Mouse (Mus musculus) liver, embryonic 12.5 days (tissue): ENCODE data around the gene Olfr1297. TPM values are rescaled to one million over a fixed set of nuclear protein-coding genes. Genes with fewer than 3 reads are reported as not detected.

Experiments
- ATAC-seq: fragments of 200-750 bp; cut with Nextera tagmentation; 2 replicates; pipeline ENCODE4 v1.8.0; 2017; ENCODE audit warnings: moderate number of reproducible peaks, mild to moderate bottlenecking, moderate library complexity
- H3K27ac ChIP-seq: fragments of 300-500 bp; sonication (generic); 2 replicates; pipeline ENCODE4 v1.5.1; 2016; ENCODE audit warnings: mild to moderate bottlenecking
- H3K27me3 ChIP-seq: fragments of 300-500 bp; sonication (generic); replicated peaks from 2 replicates; pipeline ENCODE4 v1.6.1; 2016; ENCODE audit warnings: mild to moderate bottlenecking, moderate library complexity
- H3K36me3 ChIP-seq: fragments of 300-500 bp; sonication (generic); 2 replicates; pipeline ENCODE4 v1.6.1; 2016; ENCODE audit warnings: mild to moderate bottlenecking, moderate library complexity
- H3K4me1 ChIP-seq: fragments of 300-500 bp; sonication (generic); 2 replicates; pipeline ENCODE4 v1.6.1; 2016
- H3K4me2 ChIP-seq: fragments of 300-500 bp; sonication (generic); 2 replicates; pipeline ENCODE4 v1.6.1; 2016; ENCODE audit warnings: mild to moderate bottlenecking, moderate library complexity
- H3K4me3 ChIP-seq: fragments of 300-500 bp; sonication (generic); 2 replicates; pipeline ENCODE4 v1.5.1; 2016; ENCODE audit warnings: mild to moderate bottlenecking, moderate library complexity
- H3K9ac ChIP-seq: fragments of 300-500 bp; sonication (generic); 2 replicates; pipeline ENCODE4 v1.6.1; 2016; ENCODE audit warnings: mild to moderate bottlenecking, moderate library complexity
- H3K9me3 ChIP-seq: fragments of 300-500 bp; sonication (generic); replicated peaks from 2 replicates; pipeline ENCODE4 v1.6.1; 2016; ENCODE audit warnings: mild to moderate bottlenecking, moderate library complexity
- WGBS: fragments of 180-500 bp; shearing (Covaris S2); methylation state at CpG from one replicate; pipeline ENCODE4 v1.1.7; 2016; ENCODE audit not compliant: insufficient replicate concordance; 5-methylcytosine and 5-hydroxymethylcytosine counted together
- polyA plus RNA-seq: library from polyadenylated mRNA; unstranded; fragments of >200 nt; fragmentation: Nextera tagmentation; extraction: Ambion mirVana; gene quantifications from 2 replicates; pipeline ENCODE4 v1.2.1, GENCODE M21; 2016

Olfr1297 gene
- polyA plus RNA-seq: not detected in 2 replicates

DNA sequence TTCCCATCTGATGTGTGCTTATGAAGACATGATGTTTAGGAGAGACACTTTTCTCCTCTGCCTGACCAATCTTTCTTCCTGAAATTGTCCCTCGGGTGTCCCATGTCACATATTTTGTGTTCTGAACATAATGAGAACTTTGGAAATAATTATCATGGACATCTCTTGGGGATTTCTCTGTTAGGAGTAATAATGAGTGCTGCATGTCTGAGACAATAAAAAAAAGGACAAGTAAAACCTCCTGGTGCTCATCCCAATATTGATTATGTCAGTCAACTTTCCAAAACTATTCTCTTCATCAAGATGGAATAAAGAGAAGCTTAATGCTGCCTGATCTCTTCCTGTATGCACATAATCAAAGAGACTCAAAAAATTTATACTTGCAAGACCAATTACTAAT, at the start of gene Olfr1297:
Olfr1297 (minus strand) TSS at position 101 of the 400 bp plus-strand sequence.
- H3K4me1 ChIP-seq: no peaks in the 10 kb centered on the region
- no peaks in the 10 kb centered on the region for H3K27me3 ChIP-seq
- H3K36me3 ChIP-seq: no peaks in the 10 kb centered on the region
- WGBS: 50% methylated on average over 1 of the region's 1 CpGs
- H3K4me3 ChIP-seq: no peak within 1 kb of the TSS
- no peak within 1 kb of the TSS for H3K4me2 ChIP-seq
- H3K9ac ChIP-seq: no peak within 1 kb of the TSS
- no peaks in the 10 kb centered on the region; the same call in 1 of the 2 replicates for H3K9me3 ChIP-seq
- ATAC-seq: no peak
- no peak within 1 kb of the TSS for H3K27ac ChIP-seq

DNA sequence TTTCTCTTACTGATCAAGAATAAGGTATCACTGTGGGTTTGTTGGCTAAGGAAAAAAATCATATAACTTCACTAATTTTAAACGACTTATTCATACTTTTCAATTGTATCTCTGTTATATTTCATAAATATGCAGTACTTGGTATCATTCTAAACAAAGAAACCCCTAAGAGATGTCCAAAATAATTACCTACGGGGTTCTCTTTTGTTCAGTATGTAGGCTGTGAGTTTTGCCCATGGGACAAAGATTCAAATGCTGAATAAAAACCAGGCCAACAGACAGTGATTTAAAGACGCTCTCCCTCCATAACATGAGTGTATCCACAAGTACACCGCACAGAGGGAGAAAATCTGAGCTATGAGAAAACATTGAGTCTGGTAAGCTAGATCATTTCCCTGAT, 34.8 kb upstream of the Olfr1297 start, which contains the start of gene Olfr1299:
Olfr1299 (plus strand) TSS at position 301 of the 400 bp plus-strand sequence.
- Histone ChIP-seq H3K9me3 (no peaks in the 10 kb centered on the region), H3K36me3 (no peaks in the 10 kb centered on the region), H3K27ac (no peak within 1 kb of the TSS), H3K4me1 (no peaks in the 10 kb centered on the region), H3K4me2 (no peak within 1 kb of the TSS), H3K9ac (no peak within 1 kb of the TSS), H3K4me3 (no peak within 1 kb of the TSS), H3K27me3 (no peaks in the 10 kb centered on the region)
- 56% methylated on average over 4 of the region's 4 CpGs for WGBS
- no peak for ATAC-seq

DNA sequence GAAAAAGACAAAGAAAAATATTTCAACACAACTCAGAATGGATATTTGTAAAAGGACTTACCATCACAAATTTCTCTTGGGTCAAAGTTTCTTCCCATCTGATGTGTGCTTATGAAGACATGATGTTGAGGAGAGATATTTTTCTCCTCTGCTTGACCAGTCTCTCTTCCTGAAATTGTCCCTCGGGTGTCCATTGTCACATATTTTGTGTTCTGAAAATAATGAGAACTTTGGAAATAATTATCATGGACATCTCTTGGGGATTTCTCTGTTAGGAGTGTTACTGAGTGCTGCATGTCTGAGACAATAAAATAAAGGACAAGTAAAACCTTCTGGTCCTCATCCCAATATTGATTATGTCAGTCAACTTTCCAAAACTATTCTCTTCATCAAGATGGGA, 22.8 kb upstream of the Olfr1297 start, which contains the start of gene Olfr1298:
Olfr1298 (minus strand) TSS at position 101 of the 400 bp plus-strand sequence.
- no peaks in the 10 kb centered on the region for H3K4me1 ChIP-seq
- ATAC-seq: no peak

DNA sequence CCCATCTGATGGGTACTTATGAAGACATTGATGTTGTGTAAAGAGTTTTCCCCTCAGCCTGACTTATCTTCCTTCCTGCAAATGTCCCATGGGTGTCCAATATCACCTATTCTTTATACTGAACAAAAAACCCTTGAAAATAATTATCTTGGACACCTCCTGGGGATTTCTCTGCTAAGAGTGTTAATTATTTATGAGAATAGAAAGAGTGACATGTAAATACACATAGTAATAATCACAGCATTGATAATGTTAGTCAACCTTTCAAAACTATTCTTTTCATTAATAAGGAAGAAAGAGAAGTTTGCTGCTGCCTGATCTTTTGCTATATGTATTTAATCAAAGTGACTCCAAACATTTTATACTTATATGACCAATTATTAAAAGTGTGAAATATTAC, 56.7 kb downstream of the Olfr1297 start, which contains the start of gene Olfr1295:
Olfr1295 (minus strand) TSS at position 101 of the 400 bp plus-strand sequence.
- H3K4me1 ChIP-seq: no peaks in the 10 kb centered on the region
- H3K36me3 ChIP-seq: no peaks in the 10 kb centered on the region
- H3K4me2 ChIP-seq: no peak within 1 kb of the TSS
- no peak for ATAC-seq
- H3K27ac ChIP-seq: no peak within 1 kb of the TSS
- H3K9ac ChIP-seq: no peak within 1 kb of the TSS
- no peak within 1 kb of the TSS for H3K4me3 ChIP-seq
- no peaks in the 10 kb centered on the region for H3K27me3 ChIP-seq
- no peaks in the 10 kb centered on the region for H3K9me3 ChIP-seq

More for the DNA sequence above, 22.8 kb upstream of the Olfr1297 start, which contains the start of gene Olfr1298:
- Histone ChIP-seq H3K4me3 (no peak within 1 kb of the TSS), H3K36me3 (no peaks in the 10 kb centered on the region), H3K9me3 (no peaks in the 10 kb centered on the region), H3K9ac (no peak within 1 kb of the TSS), H3K27ac (no peak within 1 kb of the TSS), H3K4me2 (no peak within 1 kb of the TSS), H3K27me3 (no peaks in the 10 kb centered on the region)
- 62% methylated on average over 1 of the region's 1 CpGs for WGBS

Other genes with a start within 250 kb of the Olfr1297 start
- not detected in 2 replicates for gene Olfr1286, start 203.4 kb downstream of the Olfr1297 start, polyA plus RNA-seq
- not detected in 2 replicates for gene Olfr1287, start 177.4 kb downstream of the Olfr1297 start, polyA plus RNA-seq
- gene Olfr1288, start 152.4 kb downstream of the Olfr1297 start, polyA plus RNA-seq: not detected in 2 replicates
- gene Olfr1289, start 145.7 kb downstream of the Olfr1297 start, polyA plus RNA-seq: not detected in 2 replicates
- not detected in 2 replicates for gene Olfr1290, start 132.7 kb downstream of the Olfr1297 start, polyA plus RNA-seq
- not detected in 2 replicates for gene Olfr1291-ps1, start 129.3 kb downstream of the Olfr1297 start, polyA plus RNA-seq
- gene Olfr1293-ps, start 101.3 kb downstream of the Olfr1297 start, polyA plus RNA-seq: not detected in 2 replicates
- gene Olfr1294, start 86.2 kb downstream of the Olfr1297 start, polyA plus RNA-seq: not detected in 2 replicates
- not detected in 2 replicates for gene Olfr1295, start 56.8 kb downstream of the Olfr1297 start, polyA plus RNA-seq
- not detected in 2 replicates for gene Olfr1298, start 22.7 kb upstream of the Olfr1297 start, polyA plus RNA-seq
- gene Olfr1299, start 34.9 kb upstream of the Olfr1297 start, polyA plus RNA-seq: not detected in 2 replicates
- gene Olfr1301, start 124.5 kb upstream of the Olfr1297 start, polyA plus RNA-seq: not detected in 2 replicates
- not detected in 2 replicates for gene Olfr1302, start 150.9 kb upstream of the Olfr1297 start, polyA plus RNA-seq
- gene Olfr1303, start 193.8 kb upstream of the Olfr1297 start, polyA plus RNA-seq: not detected in 2 replicates